Mouse (Mus musculus) stomach, embryonic 16.5 days (tissue): ENCODE measurements around the gene Farsb. TPM values are rescaled to one million over a fixed set of nuclear protein-coding genes. Genes with fewer than 3 reads are reported as not detected.

ENCODE experiments used
- ATAC-seq: fragments of 200-750 bp; cut with Nextera tagmentation; 2 replicates; pipeline ENCODE4 v1.8.0; 2017; ENCODE audit warnings: moderate number of reproducible peaks, moderate TSS enrichment; ENCODE audit not compliant: insufficient read depth, low FRiP score
- H3K27ac ChIP-seq: fragments of 300-500 bp; sonication (generic); 2 replicates; pipeline ENCODE4 v1.5.1; 2014; ENCODE audit warnings: low read length
- H3K27me3 ChIP-seq: fragments of 300-500 bp; sonication (generic); 2 replicates; pipeline ENCODE4 v1.6.1; 2014; ENCODE audit warnings: low read length, control low read depth, mixed read lengths; ENCODE audit not compliant: control insufficient read depth, insufficient read depth
- H3K36me3 ChIP-seq: fragments of 300-500 bp; sonication (generic); 2 replicates; pipeline ENCODE4 v1.6.1; 2014; ENCODE audit warnings: low read length; ENCODE audit not compliant: control insufficient read depth, insufficient read depth
- H3K4me1 ChIP-seq: fragments of 300-500 bp; sonication (generic); 2 replicates; pipeline ENCODE4 v1.6.1; 2014; ENCODE audit warnings: low read length, control low read depth, mixed read lengths; ENCODE audit not compliant: control insufficient read depth, insufficient read depth
- H3K4me2 ChIP-seq: fragments of 300-500 bp; sonication (generic); 2 replicates; pipeline ENCODE4 v1.6.1; 2014; ENCODE audit warnings: low read depth, low read length, mixed read lengths
- H3K4me3 ChIP-seq: fragments of 300-500 bp; sonication (generic); replicated peaks from 2 replicates; pipeline ENCODE4 v1.5.1; 2014; ENCODE audit warnings: mild to moderate bottlenecking, low read length
- H3K9ac ChIP-seq: fragments of 300-500 bp; sonication (generic); 2 replicates; pipeline ENCODE4 v1.6.1; 2014; ENCODE audit warnings: low read length
- H3K9me3 ChIP-seq: fragments of 300-500 bp; sonication (generic); replicated peaks from 2 replicates; pipeline ENCODE4 v1.6.1; 2016; ENCODE audit warnings: low read length, control low read depth; ENCODE audit not compliant: control insufficient read depth
- WGBS: fragments of 180-500 bp; shearing (Covaris S2); extraction: QIAGEN DNeasy Blood & Tissue Kit; methylation state at CpG from one replicate; pipeline ENCODE4 v1.1.7; 2014; 5-methylcytosine and 5-hydroxymethylcytosine counted together
- polyA plus RNA-seq: library from polyadenylated mRNA; unstranded; fragments of >200 nt; fragmentation: Nextera tagmentation; extraction: Ambion mirVana; gene quantifications from 2 replicates; pipeline ENCODE4 v1.2.1, GENCODE M21; 2015

The Farsb gene
- polyA plus RNA-seq: 144 and 147 TPM in 2 replicates

- peak; percentile 95 for ATAC-seq
- H3K27ac ChIP-seq: peak within 1 kb of the TSS; percentile 64
- H3K9ac ChIP-seq: peak within 1 kb of the TSS; percentile 87
- H3K27me3 ChIP-seq: no peaks in the 10 kb centered on the region
- H3K4me2 ChIP-seq: peak within 1 kb of the TSS; percentile 83
- H3K36me3 ChIP-seq: no peaks in the 10 kb centered on the region
- no peaks in the 10 kb centered on the region for H3K9me3 ChIP-seq
- WGBS: under 1% methylated on average over 31 of the region's 31 CpGs
- peaks cover 12% of the 10 kb centered on the region for H3K4me1 ChIP-seq
- H3K4me3 ChIP-seq: peak within 1 kb of the TSS; percentile 82
Measured at GRCm38 (mm10) chr1:78488752-78489492, at the start of gene Farsb. Gene Farsb, minus strand, starts transcription at chr1:78488897.

- Histone ChIP-seq H3K4me3 (no peak overlapping the region), H3K9me3 (no peaks in the 10 kb centered on the region), H3K27me3 (no peaks in the 10 kb centered on the region), H3K36me3 (no peaks in the 10 kb centered on the region), H3K9ac (no peak overlapping the region), H3K27ac (no peak overlapping the region), H3K4me1 (no peaks in the 10 kb centered on the region), H3K4me2 (no peak overlapping the region)
- ATAC-seq: no peak
- WGBS: 48% methylated on average over 5 of the region's 5 CpGs
Measured at GRCm38 (mm10) chr1:78538396-78538795, 49.7 kb upstream of the Farsb start.

- Histone ChIP-seq H3K9me3 (no peaks in the 10 kb centered on the region), H3K36me3 (no peaks in the 10 kb centered on the region), H3K27me3 (no peaks in the 10 kb centered on the region), H3K4me1 (no peaks in the 10 kb centered on the region), H3K4me2 (peak overlapping the region; percentile 60), H3K27ac (no peak overlapping the region), H3K4me3 (peak overlapping the region; percentile 41), H3K9ac (peak overlapping the region; percentile 57)
- 33% methylated on average over 16 of the region's 16 CpGs for WGBS
- peak; percentile 62; the same call in 1 of the 2 replicates for ATAC-seq
Measured at GRCm38 (mm10) chr1:78537494-78538010, 48.9 kb upstream of the Farsb start.

- no peak overlapping the region for H3K27ac ChIP-seq
- no peaks in the 10 kb centered on the region for H3K27me3 ChIP-seq
- H3K4me2 ChIP-seq: peak overlapping the region; percentile 60
- H3K4me1 ChIP-seq: no peaks in the 10 kb centered on the region
- no peaks in the 10 kb centered on the region for H3K9me3 ChIP-seq
- H3K36me3 ChIP-seq: no peaks in the 10 kb centered on the region
- ATAC-seq: no peak
- 30% methylated on average over 19 of the region's 19 CpGs for WGBS
- H3K4me3 ChIP-seq: peak overlapping the region; percentile 41; the same call in 1 of the 2 replicates
- H3K9ac ChIP-seq: no peak overlapping the region
Measured at GRCm38 (mm10) chr1:78536310-78537164, 47.8 kb upstream of the Farsb start.

- Histone ChIP-seq H3K4me1 (no peaks in the 10 kb centered on the region), H3K4me3 (no peak overlapping the region), H3K36me3 (no peaks in the 10 kb centered on the region), H3K27ac (no peak overlapping the region), H3K27me3 (no peaks in the 10 kb centered on the region), H3K9ac (no peak overlapping the region), H3K4me2 (no peak overlapping the region), H3K9me3 (no peaks in the 10 kb centered on the region)
- WGBS: 82% methylated on average over 9 of the region's 9 CpGs
- ATAC-seq: no peak
Measured at GRCm38 (mm10) chr1:78534428-78535150, 45.9 kb upstream of the Farsb start.

- no peaks in the 10 kb centered on the region for H3K9me3 ChIP-seq
- H3K9ac ChIP-seq: no peak overlapping the region
- H3K27me3 ChIP-seq: no peaks in the 10 kb centered on the region
- no peaks in the 10 kb centered on the region for H3K4me1 ChIP-seq
- H3K36me3 ChIP-seq: no peaks in the 10 kb centered on the region
- H3K4me2 ChIP-seq: no peak overlapping the region
- ATAC-seq: no peak
- H3K27ac ChIP-seq: no peak overlapping the region
- H3K4me3 ChIP-seq: no peak overlapping the region
- WGBS: 74% methylated on average over 15 of the region's 15 CpGs
Measured at GRCm38 (mm10) chr1:78532184-78532800, 43.6 kb upstream of the Farsb start.

GRCm38 (mm10) chr1:78530500-78531215 lies 42.0 kb upstream of the Farsb start:
- Histone ChIP-seq H3K4me3 (no peak overlapping the region), H3K9me3 (no peaks in the 10 kb centered on the region), H3K4me2 (no peak overlapping the region), H3K27me3 (no peaks in the 10 kb centered on the region), H3K4me1 (no peaks in the 10 kb centered on the region), H3K9ac (no peak overlapping the region), H3K36me3 (no peaks in the 10 kb centered on the region), H3K27ac (no peak overlapping the region)
- 70% methylated on average over 7 of the region's 7 CpGs for WGBS
- no peak for ATAC-seq

GRCm38 (mm10) chr1:78529011-78529410 lies 40.3 kb upstream of the Farsb start:
- no peak overlapping the region for H3K4me3 ChIP-seq
- 78% methylated on average over 8 of the region's 8 CpGs for WGBS
- H3K27me3 ChIP-seq: no peaks in the 10 kb centered on the region
- no peak overlapping the region for H3K4me2 ChIP-seq
- H3K27ac ChIP-seq: no peak overlapping the region
- no peaks in the 10 kb centered on the region for H3K4me1 ChIP-seq
- no peaks in the 10 kb centered on the region for H3K9me3 ChIP-seq
- no peaks in the 10 kb centered on the region for H3K36me3 ChIP-seq
- no peak for ATAC-seq
- no peak overlapping the region for H3K9ac ChIP-seq
